Mouse (Mus musculus) embryo, embryonic 9.5 days (tissue): ENCODE results near the gene Smu1.
"Not testable (repeated sequence)": the region's sequence is repeated elsewhere in the genome, so short reads cannot be mapped to it uniquely, and the experiment has no call there.

Source experiments
- DNase-seq: peaks from one replicate; pipeline ENCODE4 v3.0.0-alpha.2; 2017; ENCODE audit errors: extremely low spot score

The Smu1 gene

GRCm38 (mm10) chr4:40757780-40758420 lies at the start of gene Smu1:
Gene Smu1 (minus strand): TSS chr4:40757923.
- DNase-seq: peak; percentile 96

GRCm38 (mm10) chr4:40807382-40807781 lies 49.7 kb upstream of the Smu1 start:
- DNase-seq: no peak

GRCm38 (mm10) chr4:40805401-40805800 lies 47.7 kb upstream of the Smu1 start:
- no peak for DNase-seq

- DNase-seq: no peak
These were observed 45.1 kb upstream of the Smu1 start for GRCm38 (mm10) chr4:40802787-40803186.

- DNase-seq: no peak
These were observed 44.2 kb upstream of the Smu1 start for GRCm38 (mm10) chr4:40801908-40802307.

- no peak for DNase-seq
These were observed 43.1 kb upstream of the Smu1 start for GRCm38 (mm10) chr4:40800873-40801272.

- not testable (repeated sequence) for DNase-seq
These were observed 41.3 kb upstream of the Smu1 start for GRCm38 (mm10) chr4:40798833-40799555.

GRCm38 (mm10) chr4:40795761-40796160 lies 38.0 kb upstream of the Smu1 start:
- no peak for DNase-seq

- DNase-seq: no peak
These were observed 36.6 kb upstream of the Smu1 start for GRCm38 (mm10) chr4:40794320-40794719.

- no peak for DNase-seq
These were observed 33.5 kb upstream of the Smu1 start for GRCm38 (mm10) chr4:40791176-40791575.

GRCm38 (mm10) chr4:40786578-40786977 lies 28.9 kb upstream of the Smu1 start:
- no peak for DNase-seq

- no peak for DNase-seq
These were observed 28.0 kb upstream of the Smu1 start for GRCm38 (mm10) chr4:40785620-40786166.

GRCm38 (mm10) chr4:40784556-40785169 lies 26.9 kb upstream of the Smu1 start:
- no peak for DNase-seq

- no peak for DNase-seq
These were observed 25.3 kb upstream of the Smu1 start for GRCm38 (mm10) chr4:40783049-40783448.

- DNase-seq: no peak
These were observed 24.2 kb upstream of the Smu1 start for GRCm38 (mm10) chr4:40781797-40782495.

- peak; percentile 39 for DNase-seq
These were observed 23.4 kb upstream of the Smu1 start for GRCm38 (mm10) chr4:40781143-40781542.

- DNase-seq: no peak
These were observed 20.9 kb upstream of the Smu1 start for GRCm38 (mm10) chr4:40778656-40779055.

GRCm38 (mm10) chr4:40777116-40777515 lies 19.4 kb upstream of the Smu1 start:
- DNase-seq: peak; percentile 37

- DNase-seq: no peak
These were observed 18.7 kb upstream of the Smu1 start for GRCm38 (mm10) chr4:40776416-40776815.

- peak; percentile 85 for DNase-seq
These were observed 16.8 kb upstream of the Smu1 start for GRCm38 (mm10) chr4:40774279-40775259.

- DNase-seq: no peak
These were observed 2.2 kb upstream of the Smu1 start for GRCm38 (mm10) chr4:40759876-40760275.
